Mouse (Mus musculus): ENCODE results near the gene Akain1.

Gene Akain1

DNA sequence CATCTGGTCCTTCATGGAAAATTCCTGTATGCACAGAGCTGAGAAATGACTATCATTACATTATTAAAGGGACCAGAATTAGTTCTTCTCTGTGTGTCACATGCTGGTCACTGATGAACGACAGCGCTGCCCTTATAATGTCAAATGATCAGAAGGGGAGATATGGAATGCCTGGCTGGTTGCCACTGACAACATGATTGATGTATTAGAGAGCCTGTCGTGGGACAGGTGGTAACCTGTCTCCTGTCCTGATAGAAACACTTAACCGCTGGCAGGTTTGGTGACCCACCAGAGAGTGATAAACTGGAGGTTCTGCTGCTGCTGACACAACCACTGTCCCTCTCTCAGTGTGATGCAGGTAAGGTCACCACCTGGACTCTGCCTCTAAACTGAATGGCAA, 40.1 kb downstream of the Akain1 start:
- DNase-seq (ENCODE audit: low read depth in 2 of 2, low spot score in 2 of 2): no peak

DNA sequence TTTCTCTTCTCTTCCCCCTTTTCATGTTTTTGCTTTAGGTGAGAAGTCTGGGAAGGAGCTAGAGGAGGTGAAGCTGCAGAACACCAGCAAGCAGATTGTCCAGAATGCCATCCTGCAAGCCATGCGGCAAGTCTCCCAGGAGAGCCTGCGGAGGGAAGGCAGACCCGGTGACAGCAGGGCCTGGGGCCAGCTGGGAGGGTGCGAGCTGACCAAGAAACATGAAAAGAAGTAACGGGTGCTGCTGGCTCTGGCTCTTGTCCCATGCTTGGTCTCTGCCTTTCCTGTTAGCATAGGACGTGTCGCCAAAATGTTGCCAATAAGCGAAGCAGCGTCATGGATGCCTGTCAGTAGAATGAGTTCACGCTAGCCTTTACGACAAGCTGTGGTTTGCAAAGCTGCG, 48.0 kb downstream of the Akain1 start:
- DNase-seq (ENCODE audit: low read depth in 2 of 2, low spot score in 2 of 2): no peak

DNA sequence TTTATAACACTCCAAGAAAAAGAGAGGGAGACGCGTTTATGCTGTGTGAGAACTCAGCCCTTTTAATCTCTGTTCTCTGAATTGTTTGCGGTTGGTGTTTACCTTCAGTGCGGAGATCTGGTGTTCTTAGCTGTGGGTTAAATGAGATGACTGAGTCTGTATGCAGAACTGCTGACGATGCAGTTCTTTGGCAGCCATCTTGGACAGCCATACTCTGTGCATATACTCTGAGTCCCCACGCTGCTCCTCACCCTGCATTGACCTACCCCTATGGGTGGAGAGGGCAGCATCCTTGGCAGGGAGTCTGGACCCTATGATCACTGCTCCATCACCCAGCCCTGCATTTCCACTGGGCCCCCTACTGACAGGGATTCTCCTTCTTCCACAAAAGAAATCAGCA, 48.8 kb downstream of the Akain1 start:
- no peak for DNase-seq (ENCODE audit: low read depth in 2 of 2, low spot score in 2 of 2)

DNA sequence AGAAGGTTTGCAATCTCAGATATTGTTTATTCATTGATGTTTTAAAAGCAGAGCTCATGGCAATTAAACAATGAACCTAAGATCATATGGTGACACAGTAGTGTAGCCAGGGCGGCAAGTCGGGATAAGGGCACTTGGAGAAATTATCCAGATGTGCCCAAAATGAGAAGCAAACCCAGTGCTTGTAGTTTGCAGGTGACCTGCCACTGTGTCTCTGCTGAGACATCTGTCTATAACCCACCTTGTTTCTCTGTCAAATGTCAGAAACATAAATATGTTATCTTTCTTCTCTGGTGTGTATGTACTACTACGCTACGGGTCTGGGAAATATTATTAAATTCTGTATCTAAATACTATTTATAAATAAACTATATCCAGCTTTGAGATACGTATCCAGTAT, 49.7 kb downstream of the Akain1 start:
- DNase-seq (ENCODE audit: low read depth in 2 of 2, low spot score in 2 of 2): no peak

DNA sequence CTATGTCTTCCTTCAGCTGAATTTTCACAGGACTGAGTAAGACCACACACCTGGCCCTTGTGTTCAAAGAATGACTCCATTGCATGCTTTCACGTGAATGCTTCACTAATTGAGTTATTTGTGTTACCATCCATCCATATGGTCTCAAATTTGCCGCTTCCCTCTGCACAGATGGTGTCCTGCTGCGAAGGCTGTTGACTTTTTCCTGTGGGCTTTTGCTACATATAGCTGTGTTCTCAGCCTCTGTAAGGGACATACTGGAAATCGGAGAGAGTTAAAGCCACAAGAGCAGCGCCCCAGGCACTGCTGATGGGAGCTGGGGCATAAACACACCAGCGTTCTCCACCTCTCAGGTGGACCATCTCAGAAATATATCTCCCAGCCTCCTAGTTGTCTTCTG, 53.2 kb downstream of the Akain1 start:
- no peak for DNase-seq (ENCODE audit: low read depth in 2 of 2, low spot score in 2 of 2)

DNA sequence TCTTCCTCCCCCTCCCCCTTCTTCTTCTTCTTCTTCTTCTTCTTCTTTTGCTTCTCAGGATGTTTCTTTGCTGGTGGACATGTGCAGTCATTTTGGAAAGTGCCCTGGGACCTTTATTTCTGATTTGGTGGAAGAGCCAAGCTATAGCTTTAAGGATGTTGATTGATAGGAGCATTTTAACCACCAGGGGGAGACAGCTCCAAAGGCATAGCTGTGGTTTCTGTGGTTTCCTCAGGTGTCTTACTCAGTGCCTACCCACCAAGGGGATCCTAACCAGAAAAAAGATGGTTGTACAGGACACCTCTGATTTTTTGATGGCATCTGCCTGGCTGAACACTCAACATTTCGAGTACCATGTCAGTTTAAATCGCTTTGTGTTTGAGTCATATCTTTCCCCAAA, 56.4 kb downstream of the Akain1 start:
- DNase-seq (ENCODE audit: low read depth in 2 of 2, low spot score in 2 of 2): peak; percentile 22 to 59

DNA sequence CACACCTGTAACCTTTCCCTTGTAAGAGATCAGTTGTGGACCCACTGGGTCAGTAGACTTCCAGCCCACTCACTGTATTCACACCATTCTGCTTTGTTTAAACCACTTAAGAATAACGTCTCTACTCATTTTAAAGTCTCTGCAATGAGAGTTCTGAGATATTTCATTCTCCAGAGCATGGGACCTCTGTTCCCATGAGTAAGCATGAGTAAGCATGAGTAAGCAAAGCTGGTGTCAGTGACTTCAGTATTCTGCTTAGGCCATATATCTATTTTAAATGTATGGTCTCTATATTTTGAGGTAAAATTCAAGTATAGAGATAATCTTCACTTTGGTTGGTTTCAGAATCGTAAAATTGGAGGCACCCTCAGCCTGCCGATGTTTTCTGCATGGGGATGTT, 57.0 kb downstream of the Akain1 start:
- DNase-seq (ENCODE audit: low read depth in 2 of 2, low spot score in 2 of 2): no peak

DNA sequence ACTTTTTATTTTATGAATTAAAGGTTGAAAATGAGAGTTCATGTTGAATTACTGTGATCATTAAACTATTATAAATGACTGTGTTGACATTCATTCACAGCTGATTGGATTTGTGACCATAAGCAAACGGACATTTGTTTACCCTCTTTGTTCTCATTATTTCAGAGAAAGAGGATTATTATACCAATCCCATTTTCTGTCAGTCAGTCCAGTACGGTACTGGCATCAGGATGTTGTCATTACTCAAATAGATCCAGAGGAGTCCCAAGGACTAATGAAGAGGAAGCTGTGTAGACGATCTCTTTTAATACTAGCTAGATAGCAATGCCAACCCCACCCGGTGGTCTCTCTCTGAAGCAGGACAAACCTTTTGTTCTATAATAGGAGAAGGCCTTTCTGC, 58.2 kb downstream of the Akain1 start:
- no peak for DNase-seq (ENCODE audit: low read depth in 2 of 2, low spot score in 2 of 2)

DNA sequence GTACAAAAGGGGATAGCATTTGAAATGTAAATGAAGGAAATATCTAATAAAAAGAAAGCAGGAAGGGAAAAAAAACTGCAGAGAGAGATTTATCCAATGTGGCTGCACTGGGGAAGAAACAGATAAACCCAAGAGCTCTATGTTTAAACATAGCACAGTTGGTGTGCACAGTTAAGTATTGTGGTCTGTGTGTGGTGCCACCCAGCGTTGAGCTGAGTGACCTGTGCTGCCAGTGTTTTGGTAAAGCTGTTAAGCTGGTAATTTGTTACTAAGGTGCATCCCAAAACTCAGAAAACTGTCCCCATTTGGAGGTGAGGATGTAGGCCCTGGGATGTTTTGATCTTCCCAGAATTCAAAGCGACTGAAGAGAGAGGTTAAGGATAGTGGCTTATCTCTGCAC, 59.8 kb downstream of the Akain1 start:
- DNase-seq (ENCODE audit: low read depth in 2 of 2, low spot score in 2 of 2): no peak

DNA sequence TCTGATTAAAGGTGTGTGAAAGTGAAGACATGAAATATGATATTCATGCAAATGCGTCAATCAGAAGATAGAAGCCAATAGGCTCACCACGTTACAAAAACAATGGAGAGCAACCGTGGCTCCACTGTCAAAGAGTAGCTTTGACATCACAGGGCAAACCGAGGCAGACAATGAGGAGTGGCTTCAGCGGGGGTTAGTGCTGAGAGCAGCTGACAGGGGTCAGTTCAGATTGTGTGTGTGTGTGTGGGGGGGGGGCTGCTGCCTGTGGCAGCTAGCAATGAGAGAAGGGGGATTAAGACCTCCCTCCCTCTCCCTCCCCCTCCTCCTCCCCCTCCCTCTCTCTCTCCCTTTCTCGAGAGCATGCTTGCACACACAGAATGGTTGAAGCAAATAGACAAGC, 60.3 kb downstream of the Akain1 start:
- no peak for DNase-seq (ENCODE audit: low read depth in 2 of 2, low spot score in 2 of 2)

DNA sequence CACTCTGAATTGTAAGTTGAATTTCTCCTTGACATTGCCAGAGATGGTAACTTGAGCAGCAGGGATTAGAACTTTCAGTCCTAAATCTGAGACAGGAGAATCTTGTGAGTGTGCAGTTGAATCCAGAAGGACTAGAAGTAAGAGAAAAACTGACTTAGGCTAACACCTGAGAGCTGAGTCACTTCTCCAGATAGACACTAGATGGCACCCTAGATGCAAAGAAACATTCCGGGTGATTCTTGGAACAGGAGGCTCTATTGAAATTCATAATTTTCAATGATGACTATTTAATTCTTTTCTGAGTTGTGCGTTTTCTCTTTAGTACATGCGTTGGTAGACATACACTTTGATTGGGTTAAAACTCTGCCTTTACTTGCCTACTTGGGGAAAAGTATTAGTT, 66.9 kb downstream of the Akain1 start:
- no peak for DNase-seq (ENCODE audit: low read depth in 2 of 2, low spot score in 2 of 2)

DNA sequence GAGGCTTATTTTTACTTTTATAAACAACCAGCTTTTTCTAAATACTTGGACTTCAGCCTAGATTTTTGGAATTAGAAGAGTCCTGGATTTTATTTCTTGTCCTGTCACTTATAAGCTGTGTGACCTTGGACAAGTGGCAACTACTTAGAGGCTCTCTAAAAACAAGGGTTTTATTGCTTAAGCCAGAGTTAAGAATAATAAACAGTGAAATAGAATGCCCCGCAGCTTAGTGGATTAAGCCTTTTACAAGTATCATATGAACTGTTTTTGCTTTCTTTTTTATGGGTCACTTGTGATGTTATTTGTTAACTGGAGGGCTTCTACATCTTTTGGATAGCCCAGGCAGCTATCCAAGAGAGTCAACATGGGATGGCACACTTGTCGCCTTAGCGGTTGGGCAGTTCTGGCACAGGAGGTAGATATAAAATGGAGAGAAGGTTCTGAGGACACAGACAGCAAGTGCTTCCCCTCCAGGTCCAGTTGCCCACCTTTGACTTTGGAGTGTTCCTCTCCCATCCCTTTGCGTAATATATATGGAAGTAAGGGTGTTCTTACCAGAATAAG, 77.3 kb downstream of the Akain1 start:
- no peak for DNase-seq (ENCODE audit: low read depth in 2 of 2, low spot score in 2 of 2)

DNA sequence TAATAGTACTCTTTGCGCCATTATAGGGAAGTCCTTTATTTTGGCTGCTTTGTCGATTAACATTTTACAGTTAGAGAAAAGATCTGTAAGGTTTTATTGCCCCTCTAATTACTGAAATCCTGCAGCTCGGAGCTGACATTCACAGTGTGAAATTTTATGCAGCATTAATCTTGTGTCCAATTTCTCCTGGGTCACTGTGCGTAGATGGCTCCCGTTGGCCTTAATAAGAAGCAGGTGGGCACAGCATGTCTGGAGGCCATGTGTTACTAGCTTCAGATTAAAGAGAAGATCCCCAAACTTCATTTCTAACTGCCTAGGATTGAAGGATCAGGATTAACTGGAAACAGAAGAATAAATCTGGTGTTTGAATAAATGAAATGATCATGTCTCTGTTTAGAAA, 92.3 kb downstream of the Akain1 start:
- DNase-seq (ENCODE audit: low read depth in 2 of 2, low spot score in 2 of 2): no peak

Measured in CD8-positive naive resting alpha-beta T cell, adult 2 months (primary cell).